In the genomic region with DNA sequence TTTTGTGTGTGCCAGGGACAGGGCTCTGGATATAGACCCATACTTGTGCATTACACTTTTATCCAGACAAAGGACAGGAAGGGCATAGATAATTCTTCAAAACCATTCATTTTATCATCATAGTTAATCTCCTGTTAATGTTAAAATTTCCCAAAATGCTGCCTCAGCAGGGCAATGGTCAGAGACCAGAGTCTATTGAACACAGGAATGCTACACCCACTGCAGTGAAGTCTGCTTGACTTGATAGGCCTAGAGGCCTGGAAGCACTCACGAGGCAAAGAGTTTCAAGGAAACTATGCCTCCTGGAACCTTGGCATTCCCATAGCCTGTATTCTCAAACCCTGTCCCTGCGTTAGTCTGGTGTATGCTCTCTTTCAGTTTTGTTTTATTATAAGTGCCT, we compare ENCODE assay signal across 16 mouse cellular contexts.
"Had no signal": no experiment of that assay in that cellular context is flagged by ENCODE, and none has a peak within 500 bp of the region (broad histone marks: within the 10 kb centered on the region; RNA-seq: fewer than 3 reads in every experiment).

No protein-coding gene starts in this region.

- H3K4me3 ChIP-seq: midbrain, embryonic 10.5 days; midbrain, embryonic 12.5 days; myocyte; neural tube, embryonic 13.5 days; neural tube, embryonic 15.5 days; stomach, embryonic 15.5 days had no signal

- H3K27me3 ChIP-seq: midbrain, embryonic 12.5 days; neural tube, embryonic 13.5 days; neural tube, embryonic 15.5 days; stomach, embryonic 15.5 days had no signal

- H3K27ac ChIP-seq: midbrain, embryonic 10.5 days; midbrain, embryonic 12.5 days; neural tube, embryonic 13.5 days; neural tube, embryonic 15.5 days; stomach, embryonic 15.5 days; stomach, postnatal 0 days had no signal

- H3K9ac ChIP-seq: lung, embryonic 14.5 days; midbrain, embryonic 12.5 days; neural tube, embryonic 13.5 days; neural tube, embryonic 15.5 days; stomach, embryonic 15.5 days had no signal

- H3K9me3 ChIP-seq: midbrain, embryonic 10.5 days; midbrain, embryonic 12.5 days; neural tube, embryonic 15.5 days; stomach, embryonic 15.5 days had no signal

- H3K4me1 ChIP-seq: stomach, embryonic 15.5 days had no signal

- H3K4me2 ChIP-seq: lung, embryonic 14.5 days; midbrain, embryonic 12.5 days; neural tube, embryonic 13.5 days; neural tube, embryonic 15.5 days; stomach, embryonic 15.5 days had no signal

- H3K36me3 ChIP-seq: midbrain, embryonic 10.5 days; midbrain, embryonic 12.5 days; neural tube, embryonic 13.5 days; neural tube, embryonic 15.5 days; stomach, embryonic 15.5 days had no signal

- DNase-seq: lung, embryonic 14.5 days; lung, postnatal 10 days; lung, postnatal 4 days; midbrain, embryonic 14.5 days; right cerebral cortex, postnatal 14 days; thymus, adult 2 months; thymus, postnatal 25 days; thymus, postnatal 4 days had no signal

- ATAC-seq: midbrain, embryonic 16.5 days had no signal
